Mouse (Mus musculus): ENCODE measurements around the gene Rpl6. TPM values are rescaled to one million over a fixed set of nuclear protein-coding genes. Genes with fewer than 3 reads are reported as not detected.
"Not testable (repeated sequence)": the region's sequence is repeated elsewhere in the genome, so short reads cannot be mapped to it uniquely, and the experiment has no call there.

The Rpl6 gene
- total RNA-seq, 1 experiment from 2014 or later, result 659 TPM

GRCm38 (mm10) chr5:121190836-121191583 is 13.3 kb upstream of the Rpl6 start, which contains the start of gene Ptpn11:
Gene Ptpn11, minus strand, starts transcription at chr5:121191397.
- ATAC-seq (ENCODE audit: extremely low read depth, insufficient number of reproducible peaks, low FRiP score, poor library complexity, severe bottlenecking), result peak; percentile 78

GRCm38 (mm10) chr5:121191584-121191906 is 12.7 kb upstream of the Rpl6 start:
- ATAC-seq (ENCODE audit: extremely low read depth, insufficient number of reproducible peaks, low FRiP score, poor library complexity, severe bottlenecking), result no peak; the same call in 1 of the 2 replicates

- ATAC-seq (ENCODE audit: extremely low read depth, insufficient number of reproducible peaks, low FRiP score, poor library complexity, severe bottlenecking), result no peak
These were observed 10.1 kb upstream of the Rpl6 start for GRCm38 (mm10) chr5:121194173-121194572.

- ATAC-seq (ENCODE audit: extremely low read depth, insufficient number of reproducible peaks, low FRiP score, poor library complexity, severe bottlenecking), result no peak
These were observed 7.5 kb upstream of the Rpl6 start for GRCm38 (mm10) chr5:121196764-121197163.

- ATAC-seq (ENCODE audit: extremely low read depth, insufficient number of reproducible peaks, low FRiP score, poor library complexity, severe bottlenecking), result no peak
These were observed 6.9 kb upstream of the Rpl6 start for GRCm38 (mm10) chr5:121197337-121197736.

GRCm38 (mm10) chr5:121198376-121198775 is 5.9 kb upstream of the Rpl6 start:
- ATAC-seq (ENCODE audit: extremely low read depth, insufficient number of reproducible peaks, low FRiP score, poor library complexity, severe bottlenecking), result no peak

GRCm38 (mm10) chr5:121201739-121202138 is 2.5 kb upstream of the Rpl6 start:
- ATAC-seq (ENCODE audit: extremely low read depth, insufficient number of reproducible peaks, low FRiP score, poor library complexity, severe bottlenecking), result peak; percentile 54

- no peak for ATAC-seq (ENCODE audit: extremely low read depth, insufficient number of reproducible peaks, low FRiP score, poor library complexity, severe bottlenecking)
These were observed 1.8 kb upstream of the Rpl6 start for GRCm38 (mm10) chr5:121202467-121202866.

GRCm38 (mm10) chr5:121205537-121206130 is 1.4 kb downstream of the Rpl6 start:
- not testable (repeated sequence) for ATAC-seq (ENCODE audit: extremely low read depth, insufficient number of reproducible peaks, low FRiP score, poor library complexity, severe bottlenecking)

GRCm38 (mm10) chr5:121206540-121206939 is 2.3 kb downstream of the Rpl6 start:
- ATAC-seq (ENCODE audit: extremely low read depth, insufficient number of reproducible peaks, low FRiP score, poor library complexity, severe bottlenecking), result no peak

- ATAC-seq (ENCODE audit: extremely low read depth, insufficient number of reproducible peaks, low FRiP score, poor library complexity, severe bottlenecking), result no peak
These were observed 2.7 kb downstream of the Rpl6 start for GRCm38 (mm10) chr5:121206984-121207383.

- ATAC-seq (ENCODE audit: extremely low read depth, insufficient number of reproducible peaks, low FRiP score, poor library complexity, severe bottlenecking), result no peak
These were observed 5.7 kb downstream of the Rpl6 start for GRCm38 (mm10) chr5:121209755-121210600.

- ATAC-seq (ENCODE audit: extremely low read depth, insufficient number of reproducible peaks, low FRiP score, poor library complexity, severe bottlenecking), result no peak
These were observed 6.3 kb downstream of the Rpl6 start for GRCm38 (mm10) chr5:121210601-121210924.

- no peak for ATAC-seq (ENCODE audit: extremely low read depth, insufficient number of reproducible peaks, low FRiP score, poor library complexity, severe bottlenecking)
These were observed 7.8 kb downstream of the Rpl6 start for GRCm38 (mm10) chr5:121212108-121212507.

GRCm38 (mm10) chr5:121214707-121215106 is 10.4 kb downstream of the Rpl6 start:
- no peak for ATAC-seq (ENCODE audit: extremely low read depth, insufficient number of reproducible peaks, low FRiP score, poor library complexity, severe bottlenecking)

- peak; percentile 50 for ATAC-seq (ENCODE audit: extremely low read depth, insufficient number of reproducible peaks, low FRiP score, poor library complexity, severe bottlenecking)
These were observed 11.3 kb downstream of the Rpl6 start for GRCm38 (mm10) chr5:121215380-121216125.

- ATAC-seq (ENCODE audit: extremely low read depth, insufficient number of reproducible peaks, low FRiP score, poor library complexity, severe bottlenecking), result no peak
These were observed 11.8 kb downstream of the Rpl6 start for GRCm38 (mm10) chr5:121216126-121216446.

GRCm38 (mm10) chr5:121216584-121217312 is 12.5 kb downstream of the Rpl6 start:
- ATAC-seq (ENCODE audit: extremely low read depth, insufficient number of reproducible peaks, low FRiP score, poor library complexity, severe bottlenecking), result not testable (repeated sequence)

- ATAC-seq (ENCODE audit: extremely low read depth, insufficient number of reproducible peaks, low FRiP score, poor library complexity, severe bottlenecking), result no peak
These were observed 13.0 kb downstream of the Rpl6 start for GRCm38 (mm10) chr5:121217313-121217634.
